Mouse (Mus musculus): ENCODE data around the gene Efcab14. TPM values are rescaled to one million over a fixed set of nuclear protein-coding genes. Genes with fewer than 3 reads are reported as not detected.

Gene Efcab14
- 10 to 100 TPM; 83.1 to 89.1 TPM for total RNA-seq (2021)
- long read RNA-seq, experiment 1, full-length matches to known transcripts: 25 of 33 reads
- long read RNA-seq, experiment 1, partial matches to known transcripts: 5 of 33 reads
- long read RNA-seq, experiment 1, other reads (novel, unspliced or antisense): 3 of 33 reads
- long read RNA-seq, experiment 2, full-length matches to known transcripts: 5 of 6 reads
- long read RNA-seq, experiment 2, partial matches to known transcripts: 0 of 6 reads
- long read RNA-seq, experiment 2, other reads (novel, unspliced or antisense): 1 of 6 reads

- peak; percentile 99 to 100 for DNase-seq
Measured at GRCm38 (mm10) chr4:115737551-115738041, at the start of gene Efcab14. Gene Efcab14 (plus strand): TSS chr4:115737744.

GRCm38 (mm10) chr4:115701468-115701867, 36.1 kb upstream of the Efcab14 start:
- no peak for DNase-seq

DNA sequence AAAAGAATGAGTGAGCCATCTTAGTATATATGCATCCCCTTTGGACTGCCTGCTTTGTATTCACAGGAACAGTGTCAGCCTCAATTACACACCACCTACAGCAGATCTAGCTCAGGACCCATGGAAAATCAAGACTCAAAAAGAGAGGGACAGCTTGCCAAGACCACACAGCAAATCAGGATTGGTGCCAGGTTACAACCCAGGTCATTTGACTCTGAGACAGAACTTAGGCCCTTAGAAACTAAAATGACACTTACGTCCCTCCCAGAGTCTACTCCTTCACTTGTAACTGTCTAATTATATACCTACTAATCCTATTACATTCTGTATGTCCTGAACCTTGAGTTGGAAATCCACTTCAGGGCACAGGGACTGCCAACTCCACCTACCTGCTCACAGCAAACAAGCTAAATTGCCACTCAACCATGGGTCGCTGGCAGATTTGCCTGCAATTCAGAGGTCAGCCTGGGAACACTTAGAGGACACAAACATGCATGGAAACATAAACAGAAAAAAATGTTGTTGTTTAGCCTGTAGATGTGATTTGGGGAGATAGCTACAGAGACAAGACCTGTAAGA, 33.5 kb upstream of the Efcab14 start:
- no peak for DNase-seq

- peak; percentile 23 to 55 for DNase-seq
Measured at GRCm38 (mm10) chr4:115708974-115709593, 28.5 kb upstream of the Efcab14 start.

GRCm38 (mm10) chr4:115709792-115710418, 27.6 kb upstream of the Efcab14 start:
- DNase-seq: peak; percentile 79 to 87

DNA sequence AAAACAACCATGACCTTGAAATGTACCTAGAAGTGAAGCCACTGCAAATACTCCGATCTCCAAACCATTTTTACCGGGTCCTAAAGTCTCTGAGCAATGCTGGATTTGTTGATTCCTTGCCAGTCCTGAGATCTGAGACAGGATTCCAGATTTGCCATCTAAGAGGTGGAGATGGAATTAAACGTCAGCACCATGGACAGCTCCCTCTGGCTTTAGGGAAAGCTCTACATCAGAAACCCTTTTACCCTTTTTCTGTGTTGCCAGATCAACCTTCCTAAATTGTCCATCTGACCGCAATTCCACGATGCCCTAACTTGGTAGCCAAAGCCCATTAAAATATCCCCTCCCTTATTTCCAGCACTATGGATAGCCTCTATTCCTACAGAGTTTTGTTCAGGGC, 8.8 kb upstream of the Efcab14 start:
- DNase-seq: peak; percentile 67 to 79

DNA sequence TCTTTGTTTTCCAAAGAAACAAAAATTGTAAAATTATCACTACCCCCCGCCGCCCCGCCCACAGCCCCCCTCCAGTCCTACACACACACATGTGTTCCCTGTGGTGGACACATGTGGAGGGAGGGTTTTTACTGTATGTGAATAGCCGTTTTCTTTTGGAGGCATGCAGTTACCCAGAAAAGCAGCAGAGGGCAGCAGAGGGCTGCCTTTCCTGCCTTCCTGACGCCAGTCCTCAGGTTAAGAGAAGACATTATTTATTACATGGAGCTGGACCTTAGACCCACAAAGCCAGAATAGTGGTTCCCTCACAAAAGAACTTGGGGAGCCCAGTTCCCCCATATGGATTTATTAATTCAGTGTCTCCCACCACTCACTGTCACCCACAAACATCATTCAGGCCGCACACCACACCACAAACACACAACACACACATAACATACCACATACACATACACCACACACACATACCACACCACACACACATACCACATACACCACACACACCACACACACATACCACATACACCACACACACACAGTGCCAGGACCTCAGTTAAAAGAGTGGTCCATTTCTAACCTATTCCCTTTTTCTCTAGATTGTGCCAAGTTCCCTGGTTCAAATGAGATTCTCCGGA, 5.8 kb upstream of the Efcab14 start:
- DNase-seq: peak; percentile 68 to 78

DNA sequence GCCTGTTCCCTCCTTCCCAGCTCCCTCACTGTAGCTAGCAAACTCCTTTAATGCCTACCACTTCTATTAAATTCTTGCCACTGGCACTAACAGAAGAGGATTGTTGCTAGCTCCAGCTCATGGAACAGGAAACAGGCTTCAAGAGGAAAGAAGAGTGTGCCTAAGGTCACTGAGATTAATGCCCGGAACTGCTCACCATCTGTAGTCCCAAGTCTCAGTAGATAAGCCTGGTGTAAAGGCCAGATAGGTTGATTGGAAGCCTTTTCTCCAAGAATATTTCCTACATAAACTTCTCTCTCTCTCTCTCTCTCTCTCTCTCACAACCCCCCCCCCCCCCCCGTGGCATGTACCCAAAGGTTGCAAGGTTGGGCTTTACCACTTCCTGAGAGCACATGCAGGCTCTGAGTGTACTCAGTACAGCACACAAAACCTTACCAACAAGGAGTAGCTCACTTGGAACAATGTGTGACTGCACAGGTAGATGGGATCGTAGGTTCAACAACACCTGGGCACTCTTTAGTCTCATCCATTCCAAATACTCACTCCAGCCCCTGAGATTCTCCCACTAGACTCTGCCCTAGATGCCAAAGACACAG, 5.2 kb upstream of the Efcab14 start:
- DNase-seq: no peak

DNA sequence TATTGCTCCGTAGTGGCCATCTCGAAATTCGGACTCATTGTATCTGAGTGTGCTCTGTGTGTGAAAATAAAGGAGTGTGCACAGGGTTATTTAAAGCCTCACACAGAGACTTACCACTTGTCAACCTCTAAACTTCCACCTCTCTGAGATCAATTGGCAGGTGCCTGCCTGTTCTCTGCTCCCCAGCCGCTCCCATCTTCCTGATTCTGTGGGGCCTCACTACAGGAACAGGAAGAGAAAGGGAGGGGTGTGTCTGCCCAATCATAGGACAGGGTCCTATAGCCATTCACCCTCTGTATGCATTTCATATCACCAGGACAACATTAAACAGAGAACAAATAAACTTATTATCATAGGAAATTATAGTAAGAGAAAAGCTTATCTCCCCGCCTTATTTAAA, 3.8 kb upstream of the Efcab14 start:
- no peak for DNase-seq

GRCm38 (mm10) chr4:115734867-115735266, 2.7 kb upstream of the Efcab14 start:
- DNase-seq: no peak

- peak; percentile 37 to 48 for DNase-seq
Measured at GRCm38 (mm10) chr4:115738481-115738985, 989 bp downstream of the Efcab14 start.

- no peak for DNase-seq
Measured at GRCm38 (mm10) chr4:115742658-115743057, 5.1 kb downstream of the Efcab14 start.

GRCm38 (mm10) chr4:115743096-115743495, 5.6 kb downstream of the Efcab14 start:
- peak; percentile 24 to 32 for DNase-seq

GRCm38 (mm10) chr4:115748181-115748580, 10.6 kb downstream of the Efcab14 start:
- no peak for DNase-seq

- no peak for DNase-seq
Measured at GRCm38 (mm10) chr4:115749336-115749735, 11.8 kb downstream of the Efcab14 start.

DNA sequence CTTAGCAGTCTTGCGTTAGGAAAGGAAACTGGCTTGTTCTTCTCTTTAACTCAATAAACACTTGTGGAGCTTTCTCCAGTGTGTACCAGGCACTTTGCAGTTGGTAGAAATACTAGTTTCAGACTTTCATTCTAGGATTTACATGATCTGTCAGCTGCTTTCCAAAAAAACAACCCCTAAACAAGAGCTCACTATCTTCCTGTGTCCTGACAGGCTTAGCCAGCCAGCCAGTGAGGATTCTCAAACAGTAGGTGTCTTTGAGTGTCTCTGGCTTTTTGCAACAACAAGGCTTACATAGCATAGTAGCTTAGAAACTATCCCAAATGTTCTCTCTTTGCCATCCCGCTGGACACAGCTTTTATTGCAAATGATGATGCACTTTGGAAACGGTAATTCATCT, 16.6 kb downstream of the Efcab14 start:
- DNase-seq: no peak

DNA sequence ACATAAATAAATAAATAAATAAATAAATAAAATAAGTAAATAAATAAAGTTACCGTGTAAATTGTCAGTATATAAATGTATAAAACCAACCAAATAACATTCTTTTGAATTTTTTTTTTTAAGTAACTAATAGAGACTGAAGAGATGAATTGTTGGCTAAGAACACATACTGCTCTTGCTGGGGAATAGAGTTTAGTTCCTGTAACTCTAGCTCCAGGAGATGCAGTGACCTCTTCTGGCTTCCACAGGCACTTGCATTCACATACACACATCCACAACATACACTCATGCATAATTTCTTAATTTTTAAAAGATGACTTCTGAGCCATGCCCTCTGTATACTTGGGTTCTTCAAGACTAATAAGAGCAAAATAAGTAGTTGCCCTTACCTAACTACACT, 17.3 kb downstream of the Efcab14 start:
- DNase-seq: no peak

DNA sequence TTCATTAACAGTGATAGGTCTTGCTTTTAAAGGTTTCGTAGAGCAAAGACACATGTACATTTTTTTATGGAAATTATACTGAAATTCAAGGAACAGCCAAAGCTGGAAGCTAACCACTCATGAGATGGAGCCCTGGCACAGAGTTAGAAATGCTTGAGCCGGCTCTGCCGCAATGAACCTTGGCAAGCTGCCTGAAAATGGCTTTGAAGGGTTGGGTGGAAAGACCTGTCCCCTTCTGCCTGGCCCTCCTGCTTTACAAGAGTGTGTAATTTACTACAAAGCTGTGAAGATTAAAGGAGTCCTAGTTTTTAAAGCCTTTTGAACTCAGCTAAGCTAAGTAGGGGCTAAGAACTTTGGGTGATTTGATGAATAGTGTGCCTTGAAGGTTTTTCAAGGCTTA, 23.7 kb downstream of the Efcab14 start:
- peak; percentile 72 to 83 for DNase-seq

DNA sequence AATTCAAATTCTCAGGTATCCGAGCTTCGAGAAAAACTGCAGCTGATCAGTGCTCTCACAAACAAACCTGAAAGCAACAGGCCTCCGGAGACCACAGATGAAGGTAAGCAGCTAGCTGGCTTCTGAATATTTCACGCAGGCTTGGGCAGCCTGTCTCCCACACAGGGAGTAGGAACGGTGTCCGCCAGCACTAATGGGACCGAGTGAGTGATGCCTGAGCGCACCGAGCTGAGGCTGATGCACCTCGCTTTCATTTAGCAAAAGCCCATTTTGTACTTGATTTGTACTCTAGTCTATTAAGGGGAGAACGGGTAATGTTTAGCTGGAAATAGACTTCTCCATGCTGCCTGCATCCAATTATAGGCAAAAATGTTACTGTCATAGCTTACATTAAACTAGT, 27.0 kb downstream of the Efcab14 start:
- no peak for DNase-seq

- DNase-seq: no peak
Measured at GRCm38 (mm10) chr4:115767647-115768467, 30.3 kb downstream of the Efcab14 start.

GRCm38 (mm10) chr4:115775056-115775455, 37.5 kb downstream of the Efcab14 start:
- no peak for DNase-seq

Measured in adrenal gland, postnatal 36 days (tissue).